Mouse (Mus musculus): ENCODE data around the gene Donson.
"Not testable (repeated sequence)": the region's sequence is repeated elsewhere in the genome, so short reads cannot be mapped to it uniquely, and the experiment has no call there.

Gene Donson

DNA sequence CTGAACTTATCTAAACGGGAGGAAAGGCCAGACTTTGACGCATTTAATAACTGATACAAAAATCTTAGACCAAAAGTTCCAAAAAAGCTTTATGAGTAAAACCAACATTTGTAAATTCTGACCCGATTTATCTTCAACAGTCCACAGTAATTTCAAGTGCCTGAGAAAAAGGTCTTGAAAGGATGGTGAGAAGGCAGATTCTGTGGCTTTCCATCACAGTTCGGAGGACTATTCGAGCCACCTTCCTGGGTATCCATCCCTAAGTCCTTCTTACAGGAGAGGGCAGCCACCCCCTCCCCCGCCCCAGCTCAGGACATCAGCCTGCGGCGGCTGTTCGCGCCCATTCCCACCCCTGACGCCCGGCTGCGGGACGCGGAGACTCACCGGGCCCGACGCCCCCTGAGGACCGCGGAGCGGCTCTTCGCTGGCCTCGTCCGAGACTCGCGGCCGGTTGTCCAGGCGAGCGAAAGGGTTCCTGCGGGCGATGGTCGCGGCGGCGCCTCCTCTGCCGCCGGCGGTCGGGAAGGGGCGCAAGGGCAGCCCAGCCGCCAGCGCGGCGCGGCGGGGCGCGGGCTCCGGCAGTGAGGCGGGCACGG lies 449 bp downstream of the Donson start:
- DNase-seq (ENCODE audit: low read depth), result no peak

DNA sequence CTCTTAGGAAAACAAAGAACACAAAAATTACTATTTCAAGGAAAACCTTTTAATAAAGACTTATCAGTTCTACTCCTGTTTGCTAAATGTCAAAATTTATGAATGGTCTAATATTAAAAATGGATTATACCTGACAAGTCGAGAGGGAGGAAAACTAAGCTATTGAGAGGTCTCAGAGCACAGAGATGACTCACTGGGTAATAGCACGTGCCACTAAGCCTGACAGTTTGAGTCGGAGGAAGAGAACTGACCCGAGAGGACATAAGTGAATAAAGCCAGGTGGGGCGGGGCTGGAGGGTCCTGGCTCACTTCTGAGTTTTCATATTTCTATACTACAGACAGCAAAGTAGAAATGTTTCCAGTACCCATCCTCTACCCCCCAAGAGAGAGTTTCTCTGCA lies 2.2 kb downstream of the Donson start:
- DNase-seq (ENCODE audit: low read depth), result no peak

DNA sequence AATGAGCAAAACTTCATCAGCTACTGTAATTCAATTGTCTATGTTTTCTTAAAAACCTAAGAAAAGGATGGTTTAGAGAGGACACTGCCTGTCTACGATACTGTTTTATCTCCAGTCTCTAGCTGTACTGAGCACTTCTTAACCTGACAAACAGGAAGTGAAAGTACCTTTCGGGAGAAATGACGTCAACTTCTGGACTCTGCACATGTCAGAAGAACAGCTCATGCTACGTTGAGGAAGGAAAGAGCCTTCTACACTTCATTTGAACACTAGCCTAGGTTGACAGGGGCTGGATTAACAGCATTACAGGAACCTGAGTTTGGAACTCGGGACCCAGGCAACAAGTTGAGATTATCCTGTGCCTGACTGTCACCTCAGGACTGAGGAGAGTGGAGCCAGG lies 3.0 kb downstream of the Donson start:
- DNase-seq (ENCODE audit: low read depth), result no peak

DNA sequence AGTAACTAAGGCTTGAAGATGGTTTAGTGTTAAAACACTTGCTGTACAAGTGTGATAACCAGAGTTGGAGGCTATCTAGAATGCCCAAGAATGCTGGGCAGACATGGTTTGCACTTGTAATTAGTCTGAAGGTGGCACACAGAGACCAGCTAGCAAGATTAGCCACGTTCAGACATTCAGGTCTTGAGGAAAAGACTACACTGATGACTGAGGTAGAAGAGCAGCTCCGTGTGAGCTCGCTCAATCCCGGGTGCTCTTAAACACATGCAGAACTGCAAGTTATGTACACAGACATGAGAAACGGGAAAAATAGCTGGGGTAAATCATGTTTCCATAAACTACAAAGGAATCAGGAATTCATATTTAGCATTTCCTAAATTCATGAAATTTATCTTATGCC lies 7.9 kb downstream of the Donson start:
- no peak for DNase-seq (ENCODE audit: low read depth)

DNA sequence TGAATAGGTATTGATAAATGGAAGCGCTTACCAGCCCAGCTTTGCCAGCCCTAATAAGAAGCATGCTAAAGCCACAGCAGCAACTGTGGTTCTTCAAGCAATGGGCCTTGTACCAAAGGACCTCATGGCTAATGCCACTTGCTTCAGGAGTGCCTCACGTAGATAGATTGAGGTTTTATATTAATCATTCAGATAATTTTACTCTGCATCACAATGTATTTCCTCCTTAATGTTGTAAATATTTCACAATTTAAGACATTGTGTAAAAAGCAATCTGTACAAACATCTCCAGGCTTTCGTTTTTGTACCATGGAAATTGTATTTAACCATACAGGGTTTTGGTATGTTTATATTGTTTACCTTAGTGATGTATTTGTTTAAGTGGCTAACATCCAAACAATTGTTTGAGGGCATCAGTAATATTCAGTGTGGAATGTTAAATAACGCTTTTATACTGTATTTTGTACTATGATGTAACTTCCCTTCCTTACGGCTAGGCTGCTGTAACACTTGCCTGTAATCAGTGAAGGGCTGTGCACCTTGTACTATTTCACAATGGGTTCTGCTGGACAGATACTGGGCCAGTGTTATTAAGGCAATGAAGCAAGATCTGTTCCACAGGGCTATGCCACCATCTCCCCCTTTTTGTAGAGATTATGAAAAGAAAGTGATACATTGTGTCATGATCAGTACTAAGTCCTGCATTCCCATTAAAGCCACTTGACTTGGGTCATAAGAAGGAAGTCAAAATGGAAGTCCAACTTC lies 10.2 kb downstream of the Donson start:
- no peak for DNase-seq (ENCODE audit: low read depth)

DNA sequence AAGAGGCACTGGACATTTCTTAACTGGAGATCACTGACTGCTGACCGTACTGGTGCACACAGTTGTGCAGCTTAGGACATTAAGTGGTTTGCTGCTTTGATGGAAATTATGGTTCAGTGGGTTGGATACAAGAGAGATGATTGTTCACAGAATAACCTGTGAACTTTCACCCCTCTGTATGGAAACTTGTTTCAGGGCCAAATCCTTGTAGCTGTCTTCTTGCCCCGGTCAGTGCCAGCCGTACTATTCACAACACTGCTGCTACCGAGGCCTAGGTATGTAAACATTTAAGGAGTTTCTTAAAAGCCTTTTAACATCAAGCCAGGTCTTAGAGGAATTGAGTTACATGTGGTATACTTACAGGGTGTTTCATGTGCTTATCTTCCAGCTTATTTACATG lies 14.1 kb downstream of the Donson start:
- no peak for DNase-seq (ENCODE audit: low read depth)

DNA sequence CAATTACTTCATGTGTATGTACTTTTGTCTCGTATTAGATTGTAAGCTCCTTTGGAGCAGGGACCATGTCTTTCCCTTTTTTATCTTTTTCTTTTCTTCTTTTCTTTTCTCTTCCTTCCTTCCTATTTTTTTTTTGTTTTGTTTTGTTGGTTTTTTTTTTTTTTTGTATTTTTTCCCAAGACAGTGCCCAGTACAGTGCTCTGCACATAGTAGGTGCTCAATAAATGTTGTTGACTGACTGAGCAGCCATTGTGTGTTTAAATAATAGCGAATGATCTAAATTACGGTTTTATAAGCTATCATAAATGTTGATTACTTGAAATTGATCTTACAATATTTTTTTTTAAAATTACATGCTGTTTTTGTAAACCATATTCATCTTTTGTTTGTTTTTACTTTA lies 24.8 kb downstream of the Donson start:
- no peak for DNase-seq (ENCODE audit: low read depth)

DNA sequence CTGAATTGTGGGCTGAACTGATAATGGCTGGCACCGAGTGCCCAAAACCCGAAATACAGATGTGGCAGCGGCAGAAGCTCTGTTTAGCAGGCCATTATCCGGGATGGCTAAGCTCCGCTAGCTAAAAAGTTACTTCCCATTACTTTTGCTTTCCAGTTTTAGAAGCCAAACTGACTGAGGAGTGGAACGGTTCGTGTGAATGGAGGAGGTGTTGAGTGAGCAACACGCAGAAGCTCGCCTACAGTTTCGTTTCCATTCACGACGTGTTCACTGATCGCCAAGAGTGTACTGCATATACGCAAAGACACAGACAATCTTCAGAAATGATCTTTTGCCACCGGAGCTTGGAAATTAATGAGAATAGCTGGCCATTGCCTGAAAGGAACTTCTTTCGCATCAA lies 26.2 kb downstream of the Donson start:
- DNase-seq (ENCODE audit: low read depth), result no peak

DNA sequence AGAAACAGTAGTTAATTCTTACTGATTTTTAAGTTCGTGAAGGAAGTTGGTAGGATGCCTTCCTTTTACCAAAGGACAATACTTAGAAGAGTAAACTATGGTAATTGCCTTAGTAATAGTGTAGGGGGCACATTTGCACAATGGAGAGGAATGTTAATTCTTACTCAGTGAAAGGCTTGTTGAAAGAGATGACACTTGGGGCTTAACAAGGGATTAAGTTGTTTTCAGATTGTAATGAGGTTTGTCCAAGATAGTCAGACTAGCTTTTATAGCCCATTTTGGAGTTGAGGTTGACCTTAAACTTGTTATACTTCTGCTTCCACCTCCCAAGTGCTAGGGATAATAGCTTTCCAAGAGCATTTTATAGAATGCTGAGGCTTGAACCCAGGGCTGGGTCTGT lies 27.2 kb downstream of the Donson start:
- no peak for DNase-seq (ENCODE audit: low read depth)

DNA sequence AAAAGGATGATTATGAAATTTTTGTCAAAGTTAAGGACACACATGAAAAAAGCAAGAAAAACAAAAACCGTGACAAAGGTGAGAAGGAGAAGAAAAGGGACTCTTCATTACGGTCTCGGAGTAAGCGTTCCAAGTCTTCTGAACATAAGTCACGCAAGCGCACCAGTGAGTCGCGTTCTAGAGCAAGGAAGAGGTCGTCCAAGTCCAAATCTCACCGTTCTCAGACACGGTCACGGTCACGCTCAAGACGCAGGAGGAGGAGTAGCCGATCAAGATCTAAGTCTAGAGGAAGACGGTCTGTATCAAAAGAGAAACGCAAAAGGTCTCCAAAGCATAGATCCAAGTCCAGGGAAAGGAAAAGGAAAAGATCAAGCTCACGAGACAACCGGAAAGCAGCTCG lies 28.8 kb downstream of the Donson start:
- no peak for DNase-seq (ENCODE audit: low read depth)

DNA sequence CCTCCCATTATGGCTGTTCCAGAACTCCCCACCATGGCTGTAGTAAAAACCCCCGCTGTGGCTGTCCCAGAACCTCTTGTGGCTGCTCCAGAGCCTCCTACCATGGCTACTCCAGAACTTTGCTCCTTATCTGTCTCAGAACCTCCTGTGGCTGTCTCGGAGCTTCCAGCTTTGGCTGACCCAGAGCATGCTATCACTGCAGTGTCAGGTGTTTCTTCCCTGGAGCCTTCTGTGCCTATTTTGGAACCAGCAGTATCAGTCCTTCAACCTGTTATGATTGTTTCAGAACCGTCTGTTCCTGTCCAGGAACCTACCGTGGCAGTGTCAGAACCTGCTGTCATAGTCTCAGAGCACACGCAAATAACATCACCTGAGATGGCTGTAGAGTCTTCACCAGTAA lies 30.1 kb downstream of the Donson start:
- no peak for DNase-seq (ENCODE audit: low read depth)

DNA sequence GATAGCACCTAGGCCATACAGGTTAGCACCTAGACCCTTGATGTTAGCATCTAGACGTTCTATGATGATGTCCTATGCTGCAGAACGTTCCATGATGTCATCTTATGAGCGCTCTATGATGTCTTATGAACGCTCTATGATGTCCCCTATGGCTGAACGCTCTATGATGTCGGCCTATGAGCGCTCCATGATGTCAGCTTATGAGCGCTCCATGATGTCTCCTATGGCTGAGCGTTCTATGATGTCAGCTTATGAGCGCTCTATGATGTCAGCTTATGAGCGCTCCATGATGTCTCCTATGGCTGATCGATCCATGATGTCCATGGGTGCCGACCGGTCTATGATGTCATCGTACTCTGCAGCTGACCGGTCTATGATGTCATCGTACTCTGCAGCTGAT lies 31.3 kb downstream of the Donson start:
- no peak for DNase-seq (ENCODE audit: low read depth)

DNA sequence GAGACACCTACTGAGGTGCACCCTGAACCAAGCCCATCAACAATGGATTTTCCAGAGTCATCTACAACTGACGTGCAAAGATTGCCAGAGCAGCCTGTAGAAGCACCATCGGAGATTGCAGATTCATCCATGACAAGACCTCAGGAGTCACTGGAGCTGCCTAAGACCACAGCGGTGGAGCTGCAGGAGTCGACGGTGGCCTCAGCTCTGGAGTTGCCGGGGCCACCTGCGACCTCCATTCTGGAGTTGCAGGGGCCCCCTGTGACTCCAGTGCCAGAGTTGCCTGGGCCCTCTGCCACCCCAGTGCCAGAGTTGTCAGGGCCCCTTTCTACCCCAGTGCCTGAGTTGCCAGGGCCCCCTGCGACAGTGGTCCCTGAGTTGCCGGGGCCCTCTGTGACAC lies 33.3 kb downstream of the Donson start:
- DNase-seq (ENCODE audit: low read depth), result no peak

DNA sequence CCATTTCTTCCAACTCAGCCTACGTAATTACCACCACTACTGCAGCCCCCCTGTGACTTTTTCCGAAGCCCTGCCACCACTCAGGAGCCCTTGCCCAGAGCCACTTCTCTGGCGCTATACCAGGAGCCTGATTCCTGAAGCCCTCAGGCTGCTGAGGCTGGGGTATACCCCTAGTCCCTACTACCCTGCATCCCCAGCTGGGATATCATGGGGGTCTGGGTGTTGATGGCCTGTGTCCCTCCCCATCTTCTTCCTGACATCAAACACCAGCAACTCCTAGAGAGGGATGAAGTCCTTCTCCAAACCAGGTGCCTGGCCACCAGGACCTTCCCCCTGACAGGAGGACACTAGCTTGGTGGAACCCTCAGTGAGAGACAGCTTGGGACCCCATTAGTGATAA lies 36.4 kb downstream of the Donson start:
- no peak for DNase-seq (ENCODE audit: low read depth)

DNA sequence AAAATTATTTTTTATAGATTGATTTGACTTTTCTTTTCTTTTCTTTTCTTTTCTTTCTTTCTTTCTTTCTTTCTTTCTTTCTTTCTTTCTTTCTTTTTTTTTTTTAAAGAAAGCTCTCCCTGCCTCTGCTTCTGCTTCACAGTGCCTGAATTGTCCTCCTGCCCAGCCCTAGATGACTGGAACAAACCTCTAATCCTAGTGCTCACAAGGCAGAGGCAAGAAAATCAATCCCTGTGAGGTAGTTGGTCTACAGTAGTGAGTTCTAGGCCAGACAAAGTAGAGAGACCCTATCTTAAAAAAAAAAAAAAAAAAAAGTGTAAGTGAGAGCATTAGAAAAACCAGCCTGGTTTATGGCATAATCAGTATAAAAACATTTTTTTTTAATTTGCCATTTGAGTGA lies 38.8 kb downstream of the Donson start:
- no peak for DNase-seq (ENCODE audit: low read depth)

DNA sequence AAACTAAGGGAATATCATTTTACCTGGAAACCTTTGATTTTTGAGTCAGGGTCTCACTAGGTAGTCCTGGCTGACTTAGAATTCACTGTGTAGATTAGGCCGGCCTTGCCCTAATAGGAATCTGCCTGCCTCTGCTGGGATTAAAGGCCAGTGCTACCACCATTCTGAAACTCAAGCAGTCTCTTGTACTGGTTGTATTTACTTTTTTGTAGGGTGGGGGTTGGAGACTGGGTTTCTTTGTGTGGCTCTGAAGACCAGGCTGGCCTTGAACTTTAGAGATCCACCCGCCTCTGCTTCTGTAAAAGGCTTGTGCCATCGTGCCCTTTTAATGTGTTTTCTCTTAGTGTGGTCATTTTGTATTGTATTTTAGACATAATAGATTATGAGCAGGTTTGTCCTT lies 39.3 kb downstream of the Donson start:
- no peak for DNase-seq (ENCODE audit: low read depth)

DNA sequence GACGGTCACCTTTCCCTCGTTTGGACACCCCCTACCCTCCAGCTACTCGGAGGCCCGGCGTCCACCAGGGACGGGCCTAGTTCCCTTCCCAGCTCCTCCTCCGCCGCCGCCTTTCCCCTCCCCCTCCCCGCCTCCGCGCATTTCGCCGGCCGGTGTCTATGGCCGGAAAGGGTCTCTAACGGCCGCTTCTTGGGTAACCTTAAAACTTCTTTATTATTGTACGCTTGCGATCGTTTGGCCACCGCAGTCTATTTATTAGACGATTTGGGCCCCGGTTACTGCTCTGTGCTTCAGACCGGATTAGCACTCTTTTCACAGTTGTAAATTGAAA lies 40.4 kb downstream of the Donson start:
- DNase-seq (ENCODE audit: low read depth), result peak; percentile 82

DNA sequence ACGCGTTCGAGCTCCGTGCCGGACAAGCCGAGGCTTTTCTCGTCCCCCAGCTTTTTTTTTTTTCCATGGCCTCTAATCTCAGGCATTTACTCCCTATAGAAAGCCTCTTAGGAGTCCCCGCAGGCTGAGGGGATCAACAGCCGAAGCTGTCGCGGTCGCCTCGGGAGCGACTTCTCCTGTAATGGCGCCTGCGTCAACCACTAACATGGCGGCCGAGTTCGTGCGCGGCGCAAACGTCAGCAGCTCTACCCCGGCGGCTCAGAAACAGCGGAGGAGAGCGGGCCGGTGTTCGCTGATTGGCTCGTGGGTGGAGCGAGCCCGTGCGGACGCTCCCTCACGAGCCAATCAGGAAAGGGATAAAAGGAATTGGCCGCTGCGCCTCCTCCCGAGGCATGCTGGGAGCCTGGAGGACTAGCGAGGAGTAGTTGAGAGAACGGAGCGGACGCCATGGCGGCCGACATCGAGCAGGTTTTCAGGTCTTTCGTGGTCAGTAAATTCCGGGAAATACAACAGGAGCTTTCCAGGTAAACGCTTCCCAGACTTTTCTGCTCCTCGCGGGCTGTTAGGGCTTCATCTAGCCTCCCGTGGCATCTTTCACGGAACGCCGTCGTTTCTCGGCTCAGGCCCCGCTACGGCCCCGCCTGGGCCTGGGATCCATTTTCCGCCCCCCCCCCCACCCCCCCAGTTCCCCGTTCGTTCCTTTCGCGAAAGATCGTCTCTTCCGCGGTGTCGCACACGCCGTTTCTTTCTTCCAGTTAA lies 40.9 kb downstream of the Donson start, which contains the start of gene Son:
Son (plus strand) TSS at position 46 of the 759 bp plus-strand sequence.
- peak; percentile 96 for DNase-seq (ENCODE audit: low read depth)

DNA sequence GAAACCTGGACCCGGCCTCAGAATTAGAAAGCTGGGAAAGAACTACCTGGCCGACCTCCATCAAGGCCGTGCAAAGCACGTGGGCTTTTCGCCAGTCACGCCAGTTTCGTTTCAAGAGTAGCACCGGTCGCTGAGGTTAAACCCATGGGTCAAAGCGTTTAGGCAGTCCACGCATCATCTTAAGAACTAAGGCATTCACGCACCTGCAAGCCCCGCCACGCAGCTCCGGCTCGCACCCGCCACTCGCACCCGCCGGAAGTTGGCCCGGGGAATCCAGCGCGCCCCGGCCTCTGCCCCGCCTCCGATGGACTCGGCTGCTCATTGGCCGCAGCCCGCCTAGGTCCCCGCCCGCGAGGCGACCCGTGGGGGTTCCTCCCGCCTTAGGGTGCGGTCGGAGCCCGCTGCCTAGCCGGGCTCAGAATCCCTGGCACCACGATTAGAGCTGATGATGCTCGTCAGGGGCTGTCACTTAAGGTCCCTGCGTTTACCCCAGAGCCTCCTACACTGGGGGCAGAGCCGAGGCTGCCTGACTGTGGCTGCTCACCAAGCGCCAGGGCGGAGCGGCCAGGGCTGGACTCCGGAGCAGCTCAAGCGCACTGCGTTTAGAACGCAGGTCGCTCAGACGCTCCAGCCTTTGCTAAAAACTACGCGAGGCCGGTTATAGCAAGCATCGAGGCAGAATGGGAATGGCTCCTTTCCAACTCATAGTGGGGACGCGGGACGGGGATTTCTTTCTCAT lies 41.7 kb downstream of the Donson start, which contains the start of gene Gart:
Gart (minus strand) TSS at position 272 of the 739 bp plus-strand sequence.
- peak; percentile 91 for DNase-seq (ENCODE audit: low read depth)

DNA sequence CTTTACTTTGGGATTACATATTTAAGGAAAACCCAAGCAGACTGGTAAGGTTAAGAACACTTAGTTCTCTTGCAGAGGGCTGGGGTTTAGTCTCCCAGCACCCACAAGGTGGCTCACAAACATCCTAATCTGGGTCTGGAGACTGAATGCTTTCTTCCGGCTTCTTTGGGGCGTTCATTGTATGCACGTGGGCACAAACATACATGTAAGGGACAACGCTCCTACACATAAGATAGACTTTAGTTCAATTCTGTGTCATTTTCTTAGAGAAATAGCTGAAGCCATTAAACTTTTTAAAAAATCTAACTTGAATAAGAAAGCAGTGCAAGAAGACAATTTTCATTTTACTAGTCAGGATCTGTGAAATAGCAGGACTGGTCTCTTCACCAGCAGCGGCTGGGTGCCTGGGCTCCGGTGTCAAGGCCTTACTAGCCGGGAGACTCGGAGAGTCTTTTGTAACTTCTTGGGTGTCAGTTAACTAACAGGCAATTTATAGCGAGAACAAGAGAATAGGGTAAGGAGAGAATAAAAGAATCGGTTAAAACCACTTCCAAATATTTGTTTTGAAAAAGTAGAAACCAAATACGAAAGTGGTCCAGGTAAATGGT lies 42.5 kb downstream of the Donson start:
- DNase-seq (ENCODE audit: low read depth), result peak; percentile 65

DNA sequence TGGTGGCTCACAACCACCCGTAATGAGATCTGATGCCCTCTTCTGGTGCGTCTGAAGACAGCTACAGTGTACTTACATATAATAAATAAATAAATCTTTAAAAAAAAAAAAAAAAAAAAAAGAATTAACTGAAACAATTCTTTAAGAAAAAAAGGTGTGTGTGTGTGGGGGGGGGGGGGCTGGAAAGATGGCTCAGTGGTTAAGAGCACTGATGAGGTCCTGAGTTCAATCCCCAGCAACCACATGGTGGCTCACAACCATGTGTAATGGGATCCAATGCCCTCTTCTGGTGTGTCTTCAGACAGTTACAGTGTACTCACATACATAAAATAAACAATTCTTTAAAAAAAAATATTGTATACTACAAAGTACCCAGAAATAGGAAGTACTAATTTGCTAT lies 43.1 kb downstream of the Donson start:
- not testable (repeated sequence) for DNase-seq (ENCODE audit: low read depth)

DNA sequence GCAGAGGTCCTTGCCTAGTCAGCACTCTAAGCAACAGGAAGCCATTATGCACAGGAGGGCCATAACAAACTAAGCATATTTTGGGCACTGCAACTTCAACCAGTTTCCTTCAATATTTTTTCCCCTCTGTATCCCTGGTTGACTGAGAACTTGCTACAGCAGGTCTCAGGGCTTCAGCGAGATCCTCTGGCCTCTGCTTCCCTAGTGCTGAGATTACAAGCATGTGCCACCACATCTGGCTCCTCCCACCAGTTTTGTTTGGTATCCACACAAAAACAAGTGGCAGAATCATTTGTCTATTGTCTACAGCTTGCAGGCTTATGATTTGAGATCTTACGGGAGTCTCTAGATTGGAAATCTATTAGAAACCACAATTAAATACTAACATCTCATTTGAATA lies 43.7 kb downstream of the Donson start:
- DNase-seq (ENCODE audit: low read depth), result no peak

Data from NIH3T3 (cell line).